Mouse (Mus musculus) heart, embryonic 12.5 days (tissue): Measurements from ENCODE around the gene Rab35. TPM values are rescaled to one million over a fixed set of nuclear protein-coding genes. Genes with fewer than 3 reads are reported as not detected.

Experiments used
- ATAC-seq: fragments of 200-750 bp; cut with Nextera tagmentation; 2 replicates; pipeline ENCODE4 v1.8.0; 2017; ENCODE audit warnings: moderate TSS enrichment, moderate library complexity; ENCODE audit not compliant: insufficient number of reproducible peaks, low FRiP score
- H3K27ac ChIP-seq: fragments of 300-500 bp; sonication (generic); 2 replicates; pipeline ENCODE4 v1.5.1; 2016; ENCODE audit warnings: mild to moderate bottlenecking, moderate library complexity; ENCODE audit not compliant: poor library complexity, severe bottlenecking
- H3K27me3 ChIP-seq: fragments of 300-500 bp; sonication (generic); replicated peaks from 2 replicates; pipeline ENCODE4 v1.6.1; 2016; ENCODE audit warnings: mild to moderate bottlenecking, moderate library complexity
- H3K36me3 ChIP-seq: fragments of 300-500 bp; sonication (generic); 2 replicates; pipeline ENCODE4 v1.6.1; 2016; ENCODE audit warnings: mild to moderate bottlenecking, moderate library complexity
- H3K4me1 ChIP-seq: fragments of 300-500 bp; sonication (generic); replicated peaks from 2 replicates; pipeline ENCODE4 v1.6.1; 2016; ENCODE audit warnings: mild to moderate bottlenecking
- H3K4me2 ChIP-seq: fragments of 300-500 bp; sonication (generic); 2 replicates; pipeline ENCODE4 v1.6.1; 2016; ENCODE audit warnings: mild to moderate bottlenecking, moderate library complexity
- H3K4me3 ChIP-seq: fragments of 300-500 bp; sonication (generic); 2 replicates; pipeline ENCODE4 v1.5.1; 2016; ENCODE audit warnings: mild to moderate bottlenecking
- H3K9ac ChIP-seq: fragments of 300-500 bp; sonication (generic); 2 replicates; pipeline ENCODE4 v1.6.1; 2016; ENCODE audit warnings: mild to moderate bottlenecking, moderate library complexity
- H3K9me3 ChIP-seq: fragments of 300-500 bp; sonication (generic); replicated peaks from 2 replicates; pipeline ENCODE4 v1.6.1; 2016; ENCODE audit warnings: mild to moderate bottlenecking, moderate library complexity
- WGBS: fragments of 180-500 bp; shearing (Covaris S2); methylation state at CpG from one replicate; pipeline ENCODE4 v1.1.7; 2016; 5-methylcytosine and 5-hydroxymethylcytosine counted together
- polyA plus RNA-seq: library from polyadenylated mRNA; unstranded; fragments of >200 nt; fragmentation: Nextera tagmentation; extraction: Ambion mirVana; gene quantifications from 2 replicates; pipeline ENCODE4 v1.2.1, GENCODE M21; 2016

Rab35 gene
- 20.1 and 20.9 TPM in 2 replicates for polyA plus RNA-seq

- no peaks in the 10 kb centered on the region for H3K27me3 ChIP-seq
- H3K9me3 ChIP-seq = no peaks in the 10 kb centered on the region
- peaks cover 41% of the 10 kb centered on the region for H3K4me1 ChIP-seq
- peak within 1 kb of the TSS; percentile 97 for H3K4me3 ChIP-seq
- peak within 1 kb of the TSS; percentile 91 for H3K27ac ChIP-seq
- H3K36me3 ChIP-seq = no peaks in the 10 kb centered on the region
- peak; percentile 92 for ATAC-seq
- peak within 1 kb of the TSS; percentile 87 for H3K4me2 ChIP-seq
- peak within 1 kb of the TSS; percentile 94 for H3K9ac ChIP-seq
- under 1% methylated on average over 81 of the region's 125 CpGs for WGBS
Measured at GRCm38 (mm10) chr5:115631505-115632357, at the start of gene Rab35. Gene Rab35, plus strand, starts transcription at chr5:115631908.

- Histone ChIP-seq H3K4me2 (no peak overlapping the region), H3K9me3 (peaks cover 14% of the 10 kb centered on the region), H3K9ac (no peak overlapping the region), H3K4me1 (no peaks in the 10 kb centered on the region), H3K36me3 (peaks cover 97% of the 10 kb centered on the region), H3K4me3 (no peak overlapping the region), H3K27me3 (no peaks in the 10 kb centered on the region), H3K27ac (no peak overlapping the region)
- WGBS = 91% methylated on average over 12 of the region's 12 CpGs
- no peak for ATAC-seq
Measured at GRCm38 (mm10) chr5:115585616-115586015, 46.1 kb upstream of the Rab35 start.

- 90% methylated on average over 15 of the region's 15 CpGs for whole genome bisulfite sequencing
- H3K9me3 ChIP-seq = peaks cover 14% of the 10 kb centered on the region
Measured at GRCm38 (mm10) chr5:115586166-115586565, 45.5 kb upstream of the Rab35 start.

GRCm38 (mm10) chr5:115586780-115587179, 44.9 kb upstream of the Rab35 start:
- H3K9me3 ChIP-seq = peaks cover 13% of the 10 kb centered on the region
- ATAC-seq = no peak
- no peaks in the 10 kb centered on the region for H3K27me3 ChIP-seq
- 88% methylated on average over 2 of the region's 2 CpGs for WGBS
- H3K27ac ChIP-seq = no peak overlapping the region
- H3K4me1 ChIP-seq = no peaks in the 10 kb centered on the region
- no peak overlapping the region for H3K9ac ChIP-seq
- peaks cover 97% of the 10 kb centered on the region for H3K36me3 ChIP-seq
- H3K4me2 ChIP-seq = no peak overlapping the region
- no peak overlapping the region for H3K4me3 ChIP-seq

More at GRCm38 (mm10) chr5:115586166-115586565, 45.5 kb upstream of the Rab35 start:
- no peak overlapping the region for H3K27ac ChIP-seq
- H3K27me3 ChIP-seq = no peaks in the 10 kb centered on the region
- no peaks in the 10 kb centered on the region for H3K4me1 ChIP-seq
- no peak overlapping the region for H3K9ac ChIP-seq
- no peak overlapping the region for H3K4me3 ChIP-seq
- peaks cover 97% of the 10 kb centered on the region for H3K36me3 ChIP-seq
- ATAC-seq = no peak
- H3K4me2 ChIP-seq = no peak overlapping the region

GRCm38 (mm10) chr5:115591028-115591427, 40.7 kb upstream of the Rab35 start:
- Histone ChIP-seq H3K4me1 (peaks cover 13% of the 10 kb centered on the region; the same call in 1 of the 2 replicates), H3K4me2 (no peak overlapping the region), H3K9me3 (no peaks in the 10 kb centered on the region), H3K36me3 (peaks cover 96% of the 10 kb centered on the region), H3K4me3 (no peak overlapping the region), H3K27me3 (no peaks in the 10 kb centered on the region), H3K27ac (no peak overlapping the region), H3K9ac (no peak overlapping the region)
- no peak for ATAC-seq
- WGBS = 79% methylated on average over 11 of the region's 11 CpGs

- no peak overlapping the region for H3K4me2 ChIP-seq
- no peak for ATAC-seq
- H3K36me3 ChIP-seq = peaks cover 96% of the 10 kb centered on the region
- H3K9ac ChIP-seq = no peak overlapping the region
- no peak overlapping the region for H3K27ac ChIP-seq
- H3K4me1 ChIP-seq = peaks cover 13% of the 10 kb centered on the region; the same call in 1 of the 2 replicates
- no peaks in the 10 kb centered on the region for H3K9me3 ChIP-seq
- no peak overlapping the region for H3K4me3 ChIP-seq
- no peaks in the 10 kb centered on the region for H3K27me3 ChIP-seq
- WGBS = 94% methylated on average over 2 of the region's 2 CpGs
Measured at GRCm38 (mm10) chr5:115591506-115591905, 40.2 kb upstream of the Rab35 start.

- no peak for ATAC-seq
- no peaks in the 10 kb centered on the region for H3K9me3 ChIP-seq
- 94% methylated on average over 6 of the region's 6 CpGs for WGBS
Measured at GRCm38 (mm10) chr5:115603561-115603960, 28.1 kb upstream of the Rab35 start.

GRCm38 (mm10) chr5:115611566-115611965, 20.1 kb upstream of the Rab35 start:
- peak; percentile 73 for ATAC-seq
- Histone ChIP-seq H3K9me3 (no peaks in the 10 kb centered on the region), H3K27ac (no peak overlapping the region), H3K9ac (no peak overlapping the region), H3K27me3 (no peaks in the 10 kb centered on the region), H3K4me3 (no peak overlapping the region), H3K4me1 (no peaks in the 10 kb centered on the region), H3K4me2 (no peak overlapping the region), H3K36me3 (peaks cover 96% of the 10 kb centered on the region)
- WGBS = 82% methylated on average over 11 of the region's 11 CpGs

More at GRCm38 (mm10) chr5:115603561-115603960, 28.1 kb upstream of the Rab35 start:
- Histone ChIP-seq H3K36me3 (peaks cover 93% of the 10 kb centered on the region), H3K27me3 (no peaks in the 10 kb centered on the region), H3K27ac (no peak overlapping the region), H3K4me1 (no peaks in the 10 kb centered on the region), H3K9ac (no peak overlapping the region), H3K4me3 (no peak overlapping the region), H3K4me2 (no peak overlapping the region)

- Histone ChIP-seq H3K36me3 (peaks cover 99% of the 10 kb centered on the region), H3K27ac (no peak overlapping the region), H3K4me3 (no peak overlapping the region), H3K4me1 (no peaks in the 10 kb centered on the region), H3K27me3 (no peaks in the 10 kb centered on the region), H3K9ac (no peak overlapping the region), H3K4me2 (no peak overlapping the region), H3K9me3 (no peaks in the 10 kb centered on the region)
- WGBS = 87% methylated on average over 9 of the region's 9 CpGs
- no peak for ATAC-seq
Measured at GRCm38 (mm10) chr5:115613332-115613731, 18.4 kb upstream of the Rab35 start.

- WGBS = 65% methylated on average over 7 of the region's 7 CpGs
- peaks cover 100% of the 10 kb centered on the region for H3K36me3 ChIP-seq
- no peak overlapping the region for H3K4me3 ChIP-seq
- no peaks in the 10 kb centered on the region for H3K27me3 ChIP-seq
- no peak overlapping the region for H3K27ac ChIP-seq
- H3K9me3 ChIP-seq = no peaks in the 10 kb centered on the region
- H3K4me1 ChIP-seq = no peaks in the 10 kb centered on the region
- H3K4me2 ChIP-seq = no peak overlapping the region
- no peak overlapping the region for H3K9ac ChIP-seq
- ATAC-seq = no peak
Measured at GRCm38 (mm10) chr5:115614948-115615347, 16.8 kb upstream of the Rab35 start.

- H3K4me2 ChIP-seq = no peak overlapping the region
- H3K27me3 ChIP-seq = no peaks in the 10 kb centered on the region
- WGBS = 92% methylated on average over 15 of the region's 15 CpGs
- peaks cover 78% of the 10 kb centered on the region for H3K36me3 ChIP-seq
- no peaks in the 10 kb centered on the region for H3K9me3 ChIP-seq
- H3K4me3 ChIP-seq = no peak overlapping the region
- ATAC-seq = no peak
- no peak overlapping the region for H3K27ac ChIP-seq
- H3K4me1 ChIP-seq = no peaks in the 10 kb centered on the region
- no peak overlapping the region for H3K9ac ChIP-seq
Measured at GRCm38 (mm10) chr5:115619690-115620089, 12.0 kb upstream of the Rab35 start.
